Mouse (Mus musculus) cerebellum, postnatal 14 days (tissue): ENCODE results near the gene Sept9.
A peak's percentile ranks its signal among the peaks of the same experiment; 100 is the strongest.

Experiments used
- DNase-seq, 2 experiments: peaks; one replicate each; pipeline ENCODE4 v3.0.0; 2021; ENCODE audit warnings: mixed read lengths in 2 of 2

Sept9 gene

GRCm38 (mm10) chr11:117222899-117223298, 23.4 kb downstream of the Sept9 start:
- DNase-seq: no peak

- DNase-seq: no peak
Observed at GRCm38 (mm10) chr11:117224804-117225203, 25.3 kb downstream of the Sept9 start.

GRCm38 (mm10) chr11:117225531-117226213, 26.2 kb downstream of the Sept9 start:
- DNase-seq: peak; percentile 61 to 62

DNA sequence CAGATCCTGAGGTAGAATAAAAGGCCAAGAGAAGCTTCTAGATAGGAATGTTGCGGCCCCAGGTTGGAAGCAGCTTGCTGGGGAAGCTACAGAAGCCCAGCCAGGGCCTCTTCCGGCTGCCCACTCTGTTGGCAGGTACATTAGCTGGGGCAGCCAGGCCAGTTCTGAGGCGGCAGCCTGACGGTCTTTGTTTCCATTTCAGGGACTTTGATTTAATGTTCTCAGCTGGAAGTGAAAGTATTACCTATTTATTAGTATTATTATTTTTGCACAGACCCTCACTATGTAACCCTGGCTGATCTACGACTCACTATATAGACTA, 26.7 kb downstream of the Sept9 start:
- peak; percentile 66 to 74 for DNase-seq

DNA sequence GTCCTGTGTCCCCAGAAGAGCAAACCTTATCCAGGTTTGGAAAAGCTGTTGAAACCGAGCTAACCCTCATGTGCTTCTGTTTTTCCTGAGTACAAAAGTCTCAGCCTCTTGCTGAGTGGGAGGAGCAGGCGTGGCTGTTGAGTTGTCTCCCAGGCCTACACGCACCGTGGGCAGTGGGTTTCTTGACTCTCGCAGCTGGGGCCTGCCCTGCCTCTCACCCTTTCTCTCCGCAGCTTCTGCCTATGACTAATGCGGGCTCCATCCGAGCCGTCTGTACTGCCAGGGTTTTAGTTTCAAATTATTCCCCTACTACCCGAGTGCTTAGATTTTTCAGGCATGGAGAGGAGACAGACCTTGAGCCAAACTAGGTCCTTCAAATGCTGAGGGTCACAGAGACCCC, 28.7 kb downstream of the Sept9 start:
- no peak for DNase-seq

DNA sequence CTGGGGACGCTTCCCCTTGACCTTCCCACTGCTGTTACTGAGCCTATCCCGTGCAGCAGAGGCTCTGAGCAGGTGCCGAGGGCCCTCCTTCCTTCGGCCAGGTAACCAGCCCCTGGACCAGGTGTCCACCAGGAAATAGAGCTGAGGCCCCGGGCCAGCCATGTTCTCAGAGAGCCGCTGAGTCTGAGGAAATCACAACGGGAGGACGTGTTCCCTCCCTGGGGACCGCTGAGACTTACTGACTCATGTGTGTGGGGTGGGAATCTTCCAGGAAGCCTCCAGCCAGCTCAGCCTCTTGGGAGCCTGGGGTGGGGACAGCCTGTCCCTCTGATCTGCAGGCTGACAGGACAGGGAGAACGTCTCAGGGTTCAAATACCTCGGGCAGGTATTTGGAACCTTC, 32.1 kb downstream of the Sept9 start:
- no peak for DNase-seq

DNA sequence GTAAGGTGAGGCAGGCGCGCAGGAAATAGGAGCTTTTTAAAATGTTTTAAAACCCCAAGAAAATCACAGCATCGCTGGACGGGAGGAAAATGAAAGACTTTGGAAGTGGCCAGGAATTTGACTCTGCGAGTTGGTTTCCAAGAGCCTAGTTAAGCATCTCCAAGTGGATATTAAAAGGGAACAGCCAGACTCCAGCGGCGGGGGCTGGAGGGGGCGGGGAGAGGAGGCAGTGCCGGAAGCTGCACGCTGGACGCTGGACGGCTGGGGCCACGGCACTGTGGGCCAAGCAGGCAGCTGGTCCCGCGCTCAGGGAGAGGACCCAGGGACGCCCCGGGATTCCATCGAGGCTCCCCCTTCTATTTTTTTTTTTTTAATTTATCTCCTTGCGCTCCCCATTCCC, 32.6 kb downstream of the Sept9 start:
- DNase-seq: no peak

- no peak for DNase-seq
Observed at GRCm38 (mm10) chr11:117232886-117233458, 33.5 kb downstream of the Sept9 start.

- DNase-seq: no peak
Observed at GRCm38 (mm10) chr11:117233818-117234217, 34.4 kb downstream of the Sept9 start.

DNA sequence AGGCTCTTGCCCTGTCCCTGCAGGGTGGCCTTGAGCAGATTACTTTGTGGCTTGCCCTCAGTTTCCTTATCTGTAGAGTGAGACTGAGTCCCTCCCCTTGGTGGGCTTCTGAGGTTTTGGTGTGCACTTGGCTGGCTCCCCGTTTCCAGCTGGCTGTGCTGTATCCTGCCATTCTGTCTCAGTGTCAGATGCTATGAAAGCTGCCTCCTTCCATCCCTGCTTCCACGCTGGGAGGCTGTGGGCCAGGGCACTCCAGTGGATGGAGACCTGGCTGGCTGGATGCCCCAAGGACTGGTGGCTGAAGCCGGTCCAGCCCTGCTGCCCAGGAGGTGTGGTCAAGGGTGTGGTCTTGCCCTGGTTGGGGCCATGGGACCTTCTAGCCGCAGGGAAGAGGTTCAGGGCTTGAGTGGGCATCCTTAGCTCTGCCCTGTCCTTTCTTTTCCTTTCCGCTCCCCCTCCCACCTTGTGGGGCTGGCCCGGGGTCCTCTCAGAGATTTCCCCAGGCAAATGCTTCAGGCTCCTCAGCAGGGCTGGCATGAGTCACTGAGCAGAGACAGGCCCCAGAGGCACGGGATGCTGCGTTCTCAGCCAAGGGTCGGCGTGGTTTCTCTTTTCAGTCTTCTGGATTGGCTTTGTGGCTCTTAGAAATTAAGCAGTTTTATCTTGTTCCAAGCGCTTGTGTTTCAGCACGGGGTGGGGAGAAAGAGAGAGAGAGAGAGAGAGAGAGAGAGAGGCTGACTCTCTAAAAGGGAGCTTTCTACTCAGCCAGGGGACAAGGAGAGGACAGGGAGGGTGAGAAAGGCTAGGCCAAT, 35.8 kb downstream of the Sept9 start:
- DNase-seq: peak; percentile 51 to 67

- no peak for DNase-seq
Observed at GRCm38 (mm10) chr11:117235898-117236459, 36.5 kb downstream of the Sept9 start.

GRCm38 (mm10) chr11:117238169-117238568, 38.7 kb downstream of the Sept9 start:
- DNase-seq: peak; percentile 96 to 97

- no peak for DNase-seq
Observed at GRCm38 (mm10) chr11:117239617-117240016, 40.2 kb downstream of the Sept9 start.

DNA sequence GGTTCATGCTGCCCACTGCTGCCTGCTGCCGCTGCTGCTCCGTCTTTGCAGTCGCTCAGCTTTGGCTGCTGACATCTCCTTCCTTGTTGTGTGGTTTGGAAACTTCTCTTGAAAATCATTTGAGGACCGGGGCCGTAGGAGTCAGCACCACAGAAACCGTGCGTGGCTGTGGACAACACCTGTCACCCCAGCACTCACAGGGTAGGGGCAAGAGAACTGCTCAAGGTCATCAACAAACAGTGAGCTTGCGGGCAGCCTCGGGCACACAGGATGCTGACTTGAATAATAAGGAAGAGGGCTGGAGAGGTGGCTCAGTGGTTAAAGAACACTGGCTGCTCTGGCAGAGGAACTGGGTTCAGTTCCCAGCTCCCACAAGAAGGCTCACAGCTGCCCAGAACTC, 40.9 kb downstream of the Sept9 start:
- no peak for DNase-seq

- no peak for DNase-seq
Observed at GRCm38 (mm10) chr11:117240861-117241738, 41.6 kb downstream of the Sept9 start.

- DNase-seq: no peak
Observed at GRCm38 (mm10) chr11:117242339-117243084, 43.1 kb downstream of the Sept9 start.

DNA sequence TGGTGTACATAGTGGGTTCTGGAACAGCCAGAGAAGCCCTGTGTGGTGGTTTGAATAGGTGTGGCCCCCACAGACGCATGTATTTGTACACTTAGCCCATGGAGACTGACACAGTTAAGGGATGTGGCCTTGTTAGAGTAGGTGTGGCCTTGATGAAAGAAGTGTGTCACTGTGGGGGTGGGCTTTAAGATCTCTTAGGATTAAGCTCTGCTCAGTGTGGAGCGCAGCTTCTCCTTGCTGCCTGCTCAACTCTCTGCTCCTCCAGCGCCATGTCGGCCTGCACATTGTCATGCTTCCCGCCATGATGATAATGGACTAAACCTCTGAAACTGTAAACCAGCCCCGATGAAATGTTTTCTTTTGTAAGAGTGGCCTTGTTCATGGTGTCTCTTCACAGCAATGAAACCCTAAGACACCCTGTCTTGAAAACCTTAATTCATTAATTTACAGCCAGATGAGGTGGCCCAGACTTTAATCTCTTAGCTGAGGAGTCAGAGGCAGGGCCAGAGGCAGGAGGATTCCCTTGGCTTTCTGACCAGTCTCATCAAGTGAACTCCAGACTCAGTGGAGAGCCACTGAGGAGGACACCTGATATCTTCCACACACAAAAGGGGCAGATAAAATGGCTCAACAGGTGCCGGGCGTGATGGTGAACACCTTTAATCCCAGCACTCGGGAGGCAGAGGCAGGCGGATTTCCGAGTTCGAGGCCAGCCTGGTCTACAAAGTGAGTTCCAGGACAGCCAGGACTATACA, 44.3 kb downstream of the Sept9 start:
- no peak for DNase-seq

DNA sequence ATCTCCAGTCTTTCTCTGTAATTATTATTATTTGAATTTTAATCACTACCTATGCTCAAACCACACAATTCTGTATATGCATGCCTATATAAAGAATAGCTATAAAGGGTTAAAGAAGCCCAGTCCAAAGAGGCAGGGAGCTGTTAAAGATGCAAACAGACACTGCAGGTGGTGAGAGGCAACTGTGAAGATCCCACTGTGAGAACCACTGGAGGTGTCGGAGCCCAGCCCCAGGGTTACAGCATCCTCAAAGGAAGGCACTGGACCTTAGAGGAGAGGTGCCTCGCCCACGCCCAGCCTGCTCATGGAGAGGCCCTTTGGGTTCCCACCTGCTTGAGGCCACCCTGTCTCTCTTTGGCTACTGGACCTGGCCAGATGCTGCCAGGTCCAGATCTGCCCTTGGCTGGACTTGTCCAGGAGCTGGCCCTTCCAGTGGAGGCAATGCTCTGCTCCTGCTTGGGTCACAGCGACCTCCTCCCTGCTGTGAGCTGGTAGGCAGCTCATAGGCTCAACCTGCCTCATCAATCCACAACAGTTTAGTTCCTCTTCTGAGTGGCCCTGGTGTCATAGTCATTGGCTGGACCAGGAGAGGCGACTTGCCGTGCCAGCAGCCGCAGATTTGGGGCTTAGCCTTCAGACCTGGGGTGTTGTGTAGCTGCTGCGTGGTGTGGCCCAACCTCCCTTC, 45.7 kb downstream of the Sept9 start:
- no peak for DNase-seq

- no peak for DNase-seq
Observed at GRCm38 (mm10) chr11:117245846-117246245, 46.4 kb downstream of the Sept9 start.

- DNase-seq: no peak
Observed at GRCm38 (mm10) chr11:117246286-117246685, 46.8 kb downstream of the Sept9 start.
